Mouse (Mus musculus) erythroblast, embryonic 14.5 days (primary cell): ENCODE results near the gene Mapk10. TPM values are rescaled to one million over a fixed set of nuclear protein-coding genes. Genes with fewer than 3 reads are reported as not detected.

ENCODE experiments used
- H3K27me3 ChIP-seq: 2 replicates; pipeline ENCODE4 v1.6.1; 2012; ENCODE audit warnings: inconsistent platforms; ENCODE audit not compliant: control insufficient read depth
- H3K36me3 ChIP-seq: 2 replicates; pipeline ENCODE4 v1.6.1; 2012; ENCODE audit warnings: mild to moderate bottlenecking, inconsistent platforms; ENCODE audit not compliant: control insufficient read depth
- H3K4me1 ChIP-seq: 2 replicates; pipeline ENCODE4 v1.6.1; 2012; ENCODE audit warnings: inconsistent platforms; ENCODE audit not compliant: control insufficient read depth
- H3K4me3 ChIP-seq: replicated peaks from 2 replicates; pipeline ENCODE3; 2012; ENCODE audit warnings: moderate library complexity, mild to moderate bottlenecking, inconsistent platforms
- H3K9me3 ChIP-seq: 2 replicates; pipeline ENCODE4 v1.6.1; 2012; ENCODE audit warnings: low read length, inconsistent platforms, mixed read lengths; ENCODE audit not compliant: control insufficient read depth
- GATA1 ChIP-seq: IDR thresholded peaks from 2 replicates; pipeline ENCODE4 v1.6.1; 2012; ENCODE audit warnings: low read length, inconsistent platforms, mixed read lengths
- TAL1 ChIP-seq: IDR thresholded peaks from 3 replicates; pipeline ENCODE4 v1.6.1; 2012; ENCODE audit warnings: low read length, inconsistent platforms, mixed read lengths
- polyA plus RNA-seq: library from polyadenylated mRNA; stranded (reverse); fragments of >175 nt; gene quantifications from 2 replicates; pipeline ENCODE4 v1.2.3, GENCODE M21; 2012

The Mapk10 gene
- polyA plus RNA-seq, 1 experiment = not detected

DNA sequence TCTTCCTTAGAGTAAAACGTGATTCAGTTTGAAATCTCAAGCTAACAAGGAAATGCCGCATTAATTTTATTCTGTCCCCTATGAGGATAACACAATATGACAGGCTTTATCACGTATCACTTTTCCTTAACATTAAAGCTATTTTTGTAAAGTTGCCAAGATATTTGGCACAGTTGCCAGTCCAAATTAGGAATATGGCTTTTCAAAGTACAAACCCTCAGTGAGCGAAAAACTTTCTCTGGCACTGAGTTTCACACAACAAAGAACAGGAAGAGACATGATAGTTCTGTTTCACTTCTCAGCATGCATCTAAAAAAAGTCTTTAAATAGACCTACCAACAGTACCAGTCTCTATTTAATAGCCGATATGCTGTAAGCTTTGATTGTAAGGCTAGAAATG is 107.1 kb downstream of the Mapk10 start:
- H3K36me3 ChIP-seq = no peaks in the 10 kb centered on the region
- TF ChIP-seq TAL1 = no peak
- TF ChIP-seq GATA1 = no peak
- no peak overlapping the region for H3K4me3 ChIP-seq
- H3K9me3 ChIP-seq = peaks cover 32% of the 10 kb centered on the region
- no peaks in the 10 kb centered on the region for H3K4me1 ChIP-seq
- no peaks in the 10 kb centered on the region for H3K27me3 ChIP-seq

DNA sequence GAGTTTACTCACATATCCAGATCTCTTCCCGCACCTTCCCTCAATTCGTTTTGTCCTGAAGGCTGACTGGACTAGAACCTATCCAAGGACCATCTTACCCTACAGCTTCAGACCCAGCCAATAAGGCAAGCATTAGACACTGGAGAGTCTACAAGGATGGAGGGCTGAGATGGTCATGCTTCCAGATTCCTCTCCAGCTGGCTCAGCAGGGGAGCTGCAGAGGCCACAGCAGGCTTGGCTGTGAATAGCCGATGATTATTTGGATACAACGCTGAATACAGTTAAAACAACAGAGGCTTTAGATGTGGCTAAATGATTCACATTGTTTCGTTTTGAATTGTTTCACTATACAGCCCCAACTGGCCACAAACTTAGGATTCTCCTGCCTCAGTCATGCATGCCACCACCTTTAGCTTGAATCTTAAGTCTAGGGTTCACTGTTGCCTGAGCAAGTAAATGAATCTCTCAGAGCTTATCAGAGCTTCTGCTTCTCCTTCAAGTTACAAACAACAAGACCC is 108.2 kb downstream of the Mapk10 start:
- TF ChIP-seq GATA1 (no peak), TAL1 (no peak)
- Histone ChIP-seq H3K27me3 (no peaks in the 10 kb centered on the region), H3K36me3 (no peaks in the 10 kb centered on the region), H3K4me3 (no peak overlapping the region), H3K4me1 (no peaks in the 10 kb centered on the region), H3K9me3 (peaks cover 31% of the 10 kb centered on the region)

DNA sequence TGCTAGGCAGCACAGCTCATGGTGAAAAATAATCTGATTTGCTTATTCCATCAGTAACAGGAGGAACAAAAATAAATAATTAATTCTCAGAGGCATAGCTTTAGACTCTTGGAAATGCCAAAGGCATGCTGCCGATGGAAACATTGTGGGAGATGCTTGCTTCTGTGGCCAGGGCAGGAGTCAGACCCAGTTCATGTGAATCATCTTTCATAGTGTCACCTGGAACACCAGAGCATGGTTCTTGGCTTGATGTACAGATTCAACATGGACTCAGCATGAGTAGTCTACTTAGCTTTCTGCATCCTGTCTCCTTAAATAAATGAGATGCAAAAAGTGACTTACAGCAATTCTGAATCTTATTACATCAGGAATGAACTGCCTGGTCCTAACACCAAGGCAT is 109.0 kb downstream of the Mapk10 start:
- no peaks in the 10 kb centered on the region for H3K4me1 ChIP-seq
- H3K9me3 ChIP-seq = peaks cover 24% of the 10 kb centered on the region
- TF ChIP-seq GATA1 (no peak), TAL1 (no peak)
- H3K4me3 ChIP-seq = no peak overlapping the region
- H3K36me3 ChIP-seq = no peaks in the 10 kb centered on the region
- no peaks in the 10 kb centered on the region for H3K27me3 ChIP-seq

DNA sequence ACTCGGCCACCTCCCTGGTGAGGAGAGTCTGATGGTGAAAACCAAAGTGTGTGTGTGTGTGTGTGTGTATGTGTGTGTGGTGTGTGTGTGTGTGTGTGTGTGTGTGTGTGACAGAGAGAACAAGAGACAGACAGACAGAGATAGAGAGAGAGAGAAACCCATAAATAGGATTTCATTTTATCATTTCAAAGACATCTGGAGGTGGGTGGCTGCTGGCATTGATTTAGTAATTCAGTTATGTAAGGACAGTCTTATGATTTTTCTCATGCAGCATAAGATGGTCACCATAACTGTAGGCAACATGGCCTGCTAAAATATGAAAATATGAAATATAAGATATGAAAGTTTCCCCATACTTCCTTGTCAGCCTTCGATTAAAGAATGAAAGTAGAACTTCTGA is 117.0 kb downstream of the Mapk10 start:
- TF ChIP-seq GATA1 (no peak), TAL1 (no peak)
- Histone ChIP-seq H3K4me3 (no peak overlapping the region), H3K27me3 (no peaks in the 10 kb centered on the region), H3K4me1 (no peaks in the 10 kb centered on the region), H3K36me3 (no peaks in the 10 kb centered on the region), H3K9me3 (peaks cover 35% of the 10 kb centered on the region)

DNA sequence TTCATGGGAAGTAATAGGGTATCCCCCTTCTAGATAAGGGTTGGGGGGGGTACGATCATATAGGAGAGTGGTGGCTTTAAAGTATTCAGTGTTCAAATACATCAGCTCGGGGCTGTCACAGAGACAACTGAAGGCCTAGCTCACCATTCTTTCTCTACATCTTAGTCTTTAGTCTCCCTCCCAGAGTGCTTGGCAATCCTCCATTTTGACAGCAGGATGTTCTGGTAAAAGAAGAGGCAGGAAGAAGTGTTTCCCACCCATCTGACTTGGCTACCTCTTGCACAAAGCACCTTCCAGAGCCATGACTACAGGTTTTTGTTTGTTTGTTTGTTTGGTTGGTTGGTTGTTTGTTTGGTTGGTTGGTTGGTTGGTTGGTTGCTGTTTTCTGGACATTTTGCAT is 125.3 kb downstream of the Mapk10 start:
- TF ChIP-seq TAL1 = no peak
- TF ChIP-seq GATA1 = no peak
- Histone ChIP-seq H3K27me3 (no peaks in the 10 kb centered on the region), H3K36me3 (no peaks in the 10 kb centered on the region), H3K9me3 (peaks cover 15% of the 10 kb centered on the region), H3K4me1 (no peaks in the 10 kb centered on the region), H3K4me3 (no peak overlapping the region)

GRCm38 (mm10) chr5:103075451-103075850 is 135.7 kb downstream of the Mapk10 start:
- no peaks in the 10 kb centered on the region for H3K27me3 ChIP-seq
- H3K4me1 ChIP-seq = no peaks in the 10 kb centered on the region
- TF ChIP-seq GATA1 (no peak), TAL1 (no peak)
- no peak overlapping the region for H3K4me3 ChIP-seq
- H3K36me3 ChIP-seq = no peaks in the 10 kb centered on the region
- peaks cover 11% of the 10 kb centered on the region; the same call in 1 of the 2 replicates for H3K9me3 ChIP-seq

DNA sequence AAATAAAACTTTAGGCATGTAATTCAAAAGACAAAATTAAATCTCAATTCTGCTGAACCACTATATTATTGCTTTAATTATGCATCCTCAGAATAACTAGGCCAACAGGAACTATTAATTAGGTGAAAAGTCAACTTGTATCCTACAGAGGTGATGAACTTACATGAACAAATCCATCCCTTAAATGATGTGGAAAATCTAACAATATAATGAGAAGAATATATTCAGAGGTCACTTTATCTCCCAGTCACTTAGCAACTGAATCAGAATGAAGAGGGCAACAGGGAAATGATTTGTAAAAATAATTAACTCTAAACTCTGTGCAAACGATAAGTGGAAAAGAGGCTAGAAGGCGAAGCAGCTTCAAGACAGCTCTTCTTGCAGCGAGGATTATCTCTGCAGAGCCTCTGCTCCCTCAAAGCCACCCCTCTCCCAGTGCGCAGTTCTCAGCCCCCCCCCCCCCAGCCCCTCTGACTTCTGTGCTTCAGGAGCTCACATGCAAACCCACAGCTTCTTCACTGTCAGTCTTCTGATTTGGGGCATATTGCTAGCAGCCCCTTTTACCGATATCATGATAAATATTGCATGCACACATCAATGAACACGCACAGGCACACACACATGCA is 138.8 kb downstream of the Mapk10 start:
- Histone ChIP-seq H3K36me3 (no peaks in the 10 kb centered on the region), H3K9me3 (peaks cover 11% of the 10 kb centered on the region; the same call in 1 of the 2 replicates), H3K4me3 (no peak overlapping the region), H3K4me1 (no peaks in the 10 kb centered on the region), H3K27me3 (no peaks in the 10 kb centered on the region)
- TF ChIP-seq GATA1 (no peak), TAL1 (no peak)

- H3K36me3 ChIP-seq = no peaks in the 10 kb centered on the region
- TF ChIP-seq GATA1 (no peak), TAL1 (no peak)
- H3K9me3 ChIP-seq = peaks cover 11% of the 10 kb centered on the region
Measured at GRCm38 (mm10) chr5:103071006-103071612, 140.0 kb downstream of the Mapk10 start.

DNA sequence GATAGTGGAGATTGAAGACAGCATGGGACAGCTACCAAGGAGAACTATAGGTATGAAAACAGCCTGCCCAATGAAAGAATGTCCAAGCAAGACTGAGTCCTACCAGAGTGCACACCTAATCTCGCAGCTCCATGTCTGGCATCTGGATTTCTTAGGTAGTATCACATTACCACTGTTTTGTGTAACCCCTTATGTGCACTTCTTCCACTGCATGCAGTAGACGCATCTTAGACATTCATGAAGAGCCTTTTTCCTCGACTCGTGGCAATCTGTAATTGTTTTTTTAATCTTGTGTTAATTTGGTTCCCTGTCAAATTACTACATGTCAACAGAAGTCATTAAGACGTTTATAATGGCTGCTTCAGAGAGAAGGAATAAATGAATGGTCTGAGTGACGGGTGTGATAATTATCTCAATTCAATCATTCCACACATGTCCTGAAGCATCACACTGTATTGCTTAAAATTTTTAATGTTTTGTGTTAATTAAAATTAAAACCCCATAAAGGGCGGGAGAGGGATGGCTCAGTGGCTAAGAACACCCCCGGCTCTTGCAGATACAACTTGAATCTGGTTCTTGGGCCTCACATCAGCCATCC is 160.7 kb downstream of the Mapk10 start:
- Histone ChIP-seq H3K27me3 (no peaks in the 10 kb centered on the region), H3K9me3 (peaks cover 8% of the 10 kb centered on the region), H3K4me3 (no peak overlapping the region), H3K36me3 (no peaks in the 10 kb centered on the region), H3K4me1 (no peaks in the 10 kb centered on the region)
- TF ChIP-seq GATA1 (no peak), TAL1 (no peak)

More at GRCm38 (mm10) chr5:103071006-103071612, 140.0 kb downstream of the Mapk10 start:
- Histone ChIP-seq H3K4me1 (no peaks in the 10 kb centered on the region), H3K4me3 (no peak overlapping the region), H3K27me3 (no peaks in the 10 kb centered on the region)
